Mouse (Mus musculus) urinary bladder, postnatal 0 days (tissue): ENCODE measurements around the gene Kif6. TPM values are rescaled to one million over a fixed set of nuclear protein-coding genes. Genes with fewer than 3 reads are reported as not detected.

Source experiments
- polyA plus RNA-seq: library from polyadenylated mRNA; unstranded; fragments of >200 nt; fragmentation: Nextera tagmentation; extraction: Ambion mirVana; gene quantifications from 2 replicates; pipeline ENCODE4 v1.2.1, GENCODE M21; 2015

The Kif6 gene
- 0.94 and 1.1 TPM in 2 replicates for polyA plus RNA-seq

DNA sequence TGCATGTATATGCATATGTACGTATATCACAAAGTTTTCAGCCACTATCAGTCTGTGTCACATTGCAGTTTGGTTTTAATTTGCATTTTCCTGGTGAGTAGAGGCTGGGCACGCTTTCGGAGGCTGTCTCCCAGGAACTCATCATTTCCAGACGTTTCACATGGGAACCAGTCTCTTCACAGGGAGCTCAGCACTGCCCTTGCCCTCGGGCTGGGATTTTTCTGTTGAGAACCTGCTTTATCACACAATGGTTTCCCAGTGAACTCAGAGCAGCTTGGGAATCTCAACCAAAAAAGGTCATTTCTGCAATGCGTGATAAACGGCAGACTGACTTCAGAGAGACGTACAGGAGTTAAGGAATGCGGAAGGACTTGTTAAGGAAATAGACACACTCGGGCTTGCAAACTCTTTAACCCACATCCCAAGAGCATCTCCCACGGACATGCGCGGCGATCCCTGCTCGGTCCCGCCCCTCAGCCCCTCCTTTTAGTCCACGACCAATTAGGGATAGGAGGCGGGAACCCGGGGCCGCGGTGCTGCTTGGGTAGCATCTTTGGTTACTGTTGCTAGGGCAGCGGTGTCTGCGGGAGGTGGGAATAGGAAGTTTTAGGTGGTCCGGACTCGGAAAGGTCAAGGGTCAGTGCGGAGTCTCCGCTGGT, at the start of gene Kif6:
Kif6 (plus strand) TSS at position 560 of the 659 bp plus-strand sequence.

Other genes with a start within 250 kb of the Kif6 start
- 4.8 and 6.1 TPM in 2 replicates for gene Mocs1, start 186.8 kb upstream of the Kif6 start, polyA plus RNA-seq
- 1.9 TPM in 2 replicates for gene Daam2, start 50.8 kb upstream of the Kif6 start, polyA plus RNA-seq